Mouse (Mus musculus) liver, postnatal 0 days (tissue): ENCODE results near the gene Ptpre.
A peak's percentile ranks its signal among the peaks of the same experiment; 100 is the strongest.

Experiments
- CTCF ChIP-seq: sonication (generic); IDR thresholded peaks from 2 replicates; pipeline ENCODE4 v1.5.1; 2016; ENCODE audit warnings: antibody characterized with exemption, low read depth
- EP300 ChIP-seq: IDR thresholded peaks from 2 replicates; pipeline ENCODE4 v1.6.1; 2016; ENCODE audit warnings: antibody characterized with exemption, low read depth, mild to moderate bottlenecking

- no peak for TF ChIP-seq CTCF
- TF ChIP-seq EP300: peak; percentile 89
Measured at GRCm38 (mm10) chr7:135601607-135602006, 64.3 kb downstream of the Ptpre start.
